8 mouse cellular contexts compared by ENCODE assay signal in the genomic region with DNA sequence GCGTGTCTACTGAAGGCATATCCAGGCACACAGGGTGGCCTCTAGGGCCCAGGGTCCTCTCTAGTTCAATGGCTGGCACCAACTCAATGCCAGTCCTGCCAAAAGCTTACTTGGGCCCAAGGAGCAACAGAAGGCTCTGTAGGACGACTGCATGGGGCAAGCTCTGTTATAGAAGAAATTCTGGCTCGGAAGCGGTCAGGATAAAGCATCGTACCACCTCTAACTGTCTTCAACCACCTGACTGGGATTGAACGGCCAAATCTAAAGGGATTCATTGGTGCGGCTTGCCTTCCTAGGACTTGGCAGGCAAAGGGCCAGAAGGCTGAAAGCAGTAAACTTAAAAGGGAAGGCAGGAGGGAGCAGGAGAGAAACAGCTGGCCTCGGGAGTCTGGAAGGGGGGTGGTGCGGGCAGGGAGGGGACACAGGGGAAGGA. TPM values are rescaled to one million over a fixed set of nuclear protein-coding genes. Genes with fewer than 3 reads are reported as not detected.
DNase-seq lines count a peak whose midpoint lies in the region; ATAC-seq and TF ChIP-seq lines count a peak whose summit lies in the region.

No protein-coding gene starts in this region.

- H3K4me1 ChIP-seq in E14TG2a.4 (replicated peaks; ENCODE audit: low read depth, low read length) = peaks cover 37% of the 10 kb centered on the region
- H3K4me1 ChIP-seq in embryonic facial prominence, embryonic 12.5 days = peaks cover 65% of the 10 kb centered on the region
- peaks cover 88% of the 10 kb centered on the region for H3K4me1 ChIP-seq in limb, embryonic 10.5 days
- H3K4me1 ChIP-seq in heart, embryonic 12.5 days (replicated peaks) = peaks cover 86% of the 10 kb centered on the region

- no peaks in the 10 kb centered on the region for H3K36me3 ChIP-seq in E14TG2a.4 (ENCODE audit: insufficient read depth, low read length)
- no peaks in the 10 kb centered on the region for H3K36me3 ChIP-seq in embryonic facial prominence, embryonic 12.5 days
- no peaks in the 10 kb centered on the region for H3K36me3 ChIP-seq in limb, embryonic 10.5 days
- no peaks in the 10 kb centered on the region for H3K36me3 ChIP-seq in heart, embryonic 12.5 days

- no peaks in the 10 kb centered on the region for H3K9me3 ChIP-seq in E14TG2a.4 (ENCODE audit: low read length)
- H3K9me3 ChIP-seq in embryonic facial prominence, embryonic 12.5 days = no peaks in the 10 kb centered on the region
- H3K9me3 ChIP-seq in limb, embryonic 10.5 days (replicated peaks) = no peaks in the 10 kb centered on the region
- no peaks in the 10 kb centered on the region for H3K9me3 ChIP-seq in heart, embryonic 12.5 days (replicated peaks)

- peak; percentile 58 for DNase-seq in gastrocnemius, postnatal 14 days
- DNase-seq in gastrocnemius, postnatal 36 days = no peak
- peak; percentile 40 for DNase-seq in limb, embryonic 10.5 days (ENCODE audit: low spot score)
- no peak for DNase-seq in urinary bladder, postnatal 10 days (ENCODE audit: low spot score)
- no peak for DNase-seq in ovary, postnatal 36 days (ENCODE audit: low spot score)

- peak overlapping the region; percentile 4; the same call in 1 of the 2 replicates for H3K9ac ChIP-seq in embryonic facial prominence, embryonic 12.5 days
- H3K9ac ChIP-seq in heart, embryonic 12.5 days = no peak overlapping the region

- no peak for TF ChIP-seq CTCF in E14TG2a.4 (conservative IDR thresholded peaks at IDR 0.05; ENCODE audit: low read length)

- H3K4me3 ChIP-seq in E14TG2a.4 (replicated peaks; ENCODE audit: low read length) = peak overlapping the region; percentile 65
- no peak overlapping the region for H3K4me3 ChIP-seq in embryonic facial prominence, embryonic 12.5 days
- 0 out of 2 replicates have a peak overlapping the region, but pooled peaks have one; percentile 34 for H3K4me3 ChIP-seq in limb, embryonic 10.5 days
- no peak overlapping the region for H3K4me3 ChIP-seq in heart, embryonic 12.5 days

- 62% methylated on average over 9 of the region's 9 CpGs for WGBS in embryonic facial prominence, embryonic 12.5 days
- 51% methylated on average over 9 of the region's 9 CpGs for WGBS in limb, embryonic 10.5 days
- 67% methylated on average over 9 of the region's 9 CpGs for WGBS in heart, embryonic 12.5 days

- H3K27ac ChIP-seq in embryonic facial prominence, embryonic 12.5 days = peak overlapping the region; percentile 91
- H3K27ac ChIP-seq in limb, embryonic 10.5 days = peak overlapping the region; percentile 87
- H3K27ac ChIP-seq in heart, embryonic 12.5 days (ENCODE audit: poor library complexity, severe bottlenecking) = no peak overlapping the region

- intact Hi-C loops in gastrocnemius, postnatal 14 days (cut with DNase I; ENCODE audit: low total_unique reads) = no loop called here
- intact Hi-C loops in gastrocnemius, postnatal 36 days (cut with DNase I) = no loop called here

- no peak overlapping the region for H3K4me2 ChIP-seq in embryonic facial prominence, embryonic 12.5 days (replicated peaks)
- H3K4me2 ChIP-seq in heart, embryonic 12.5 days = no peak overlapping the region

- ATAC-seq in embryonic facial prominence, embryonic 12.5 days (ENCODE audit: insufficient number of reproducible peaks, insufficient read depth, low FRiP score, low TSS enrichment) = no peak
- no peak for ATAC-seq in heart, embryonic 12.5 days (ENCODE audit: insufficient number of reproducible peaks, low FRiP score)

- H3K27me3 ChIP-seq in E14TG2a.4 (ENCODE audit: insufficient read depth, low read length) = peaks cover 9% of the 10 kb centered on the region
- H3K27me3 ChIP-seq in embryonic facial prominence, embryonic 12.5 days = no peaks in the 10 kb centered on the region
- no peaks in the 10 kb centered on the region for H3K27me3 ChIP-seq in limb, embryonic 10.5 days (ENCODE audit: low read depth, poor library complexity, severe bottlenecking)
- no peaks in the 10 kb centered on the region for H3K27me3 ChIP-seq in heart, embryonic 12.5 days (replicated peaks)

RNA-seq across cellular contexts. Expression of a gene that starts 20.1 kb away (rescaled TPM):
- total RNA-seq in gastrocnemius, postnatal 14 days (2021) = 10 to 100 TPM; 47.6 to 50.9 TPM
- 10 to 100 TPM; 35.2 to 44.6 TPM for total RNA-seq in gastrocnemius, postnatal 36 days (2021)
- 17.4 and 18.9 TPM in 2 replicates for polyA plus RNA-seq in embryonic facial prominence, embryonic 12.5 days (2016; fragmentation: Nextera tagmentation; extraction: Ambion mirVana)
- polyA plus RNA-seq in limb, embryonic 10.5 days (2016; fragmentation: Nextera tagmentation; extraction: Ambion mirVana) = 12.3 and 13.2 TPM in 2 replicates
- 17.1 and 17.3 TPM in 2 replicates for polyA plus RNA-seq in heart, embryonic 12.5 days (2016; fragmentation: Nextera tagmentation; extraction: Ambion mirVana)

RNA-seq across cellular contexts. Expression of a gene that starts 20.5 kb away (rescaled TPM):
- total RNA-seq in gastrocnemius, postnatal 14 days (2021) = under 1 TPM in 1 of 2 experiments, not detected in 1; 0.13 TPM
- under 1 TPM in 1 of 2 experiments, not detected in 1; 0.15 TPM for total RNA-seq in gastrocnemius, postnatal 36 days (2021)
- polyA plus RNA-seq in embryonic facial prominence, embryonic 12.5 days (2016; fragmentation: Nextera tagmentation; extraction: Ambion mirVana) = 0.65 and 0.70 TPM in 2 replicates
- 0.30 and 0.41 TPM in 2 replicates for polyA plus RNA-seq in limb, embryonic 10.5 days (2016; fragmentation: Nextera tagmentation; extraction: Ambion mirVana)
- polyA plus RNA-seq in heart, embryonic 12.5 days (2016; fragmentation: Nextera tagmentation; extraction: Ambion mirVana) = 0.19 and 0.33 TPM in 2 replicates

RNA-seq across cellular contexts. Expression of a gene that starts 44.0 kb away (rescaled TPM):
- total RNA-seq in gastrocnemius, postnatal 14 days (2021) = 1 to 10 TPM; 4.3 to 5.3 TPM
- total RNA-seq in gastrocnemius, postnatal 36 days (2021) = 1 to 10 TPM; 5.6 to 6.8 TPM
- 16.7 and 17.5 TPM in 2 replicates for polyA plus RNA-seq in embryonic facial prominence, embryonic 12.5 days (2016; fragmentation: Nextera tagmentation; extraction: Ambion mirVana)
- 17.5 and 19.5 TPM in 2 replicates for polyA plus RNA-seq in limb, embryonic 10.5 days (2016; fragmentation: Nextera tagmentation; extraction: Ambion mirVana)
- polyA plus RNA-seq in heart, embryonic 12.5 days (2016; fragmentation: Nextera tagmentation; extraction: Ambion mirVana) = 9.1 and 10.8 TPM in 2 replicates

RNA-seq across cellular contexts. Expression of a gene that starts 44.2 kb away (rescaled TPM):
- 10 to 100 TPM; 20.1 to 22.3 TPM for total RNA-seq in gastrocnemius, postnatal 14 days (2021)
- total RNA-seq in gastrocnemius, postnatal 36 days (2021) = 10 to 100 TPM; 15.8 to 17.7 TPM
- polyA plus RNA-seq in embryonic facial prominence, embryonic 12.5 days (2016; fragmentation: Nextera tagmentation; extraction: Ambion mirVana) = 50.9 and 53.1 TPM in 2 replicates
- polyA plus RNA-seq in limb, embryonic 10.5 days (2016; fragmentation: Nextera tagmentation; extraction: Ambion mirVana) = 58.1 and 62.6 TPM in 2 replicates
- 38.7 and 38.8 TPM in 2 replicates for polyA plus RNA-seq in heart, embryonic 12.5 days (2016; fragmentation: Nextera tagmentation; extraction: Ambion mirVana)

RNA-seq across cellular contexts. Expression of a gene that starts 57.4 kb away (rescaled TPM):
- total RNA-seq in gastrocnemius, postnatal 14 days (2021) = 10 to 100 TPM; 12.5 to 13.0 TPM
- total RNA-seq in gastrocnemius, postnatal 36 days (2021) = 1 to 10 TPM; 7.9 to 9.7 TPM
- polyA plus RNA-seq in embryonic facial prominence, embryonic 12.5 days (2016; fragmentation: Nextera tagmentation; extraction: Ambion mirVana) = 5.4 and 6.4 TPM in 2 replicates
- polyA plus RNA-seq in limb, embryonic 10.5 days (2016; fragmentation: Nextera tagmentation; extraction: Ambion mirVana) = 3.7 and 4.4 TPM in 2 replicates
- 4.3 and 4.5 TPM in 2 replicates for polyA plus RNA-seq in heart, embryonic 12.5 days (2016; fragmentation: Nextera tagmentation; extraction: Ambion mirVana)

Comparison
In these comparisons a context has a peak if more than half of its experiments do, and no peak if none do; other contexts are left out.
1. DNase-seq: peak in gastrocnemius, postnatal 14 days (single experiment) and limb, embryonic 10.5 days (single experiment); none in gastrocnemius, postnatal 36 days (0 of 2), urinary bladder, postnatal 10 days (single experiment) and ovary, postnatal 36 days (single experiment).
2. H3K4me3 ChIP-seq: peak in E14TG2a.4 (single experiment) and limb, embryonic 10.5 days (single experiment); none in embryonic facial prominence, embryonic 12.5 days (single experiment) and heart, embryonic 12.5 days (single experiment).